Mouse (Mus musculus) left cerebral cortex, adult 11 months (tissue): ENCODE measurements at regions not wholly inside any gene's neighbourhood (a gene's known extent, or its start where the extent isn't known, plus 50 kb on each side); places are given as distances from the start of the nearest gene placed in this dataset.

ENCODE experiments used
- DNase-seq: peaks from one replicate; pipeline ENCODE4 v3.0.0; 2022; ENCODE audit warnings: low spot score

DNA sequence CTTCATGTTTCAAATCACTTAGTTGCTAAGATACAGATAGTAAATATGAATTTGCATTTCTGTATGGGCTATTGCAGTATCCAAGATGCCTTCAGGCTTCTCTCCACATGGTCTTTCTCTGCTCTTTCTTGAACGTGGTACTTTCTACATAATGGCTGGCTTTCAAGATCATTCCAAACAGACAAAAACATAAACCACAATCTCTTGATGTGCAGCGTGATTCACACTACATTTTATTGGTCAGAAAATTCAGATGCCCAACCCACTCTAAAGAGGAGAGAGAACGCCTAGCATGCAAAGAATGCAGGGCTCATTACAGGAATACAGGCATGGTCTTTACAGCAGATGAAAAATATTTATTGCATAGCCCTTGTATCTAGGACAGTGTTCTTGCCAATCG, 235.2 kb downstream of the Papss1 start:
- no peak for DNase-seq

DNA sequence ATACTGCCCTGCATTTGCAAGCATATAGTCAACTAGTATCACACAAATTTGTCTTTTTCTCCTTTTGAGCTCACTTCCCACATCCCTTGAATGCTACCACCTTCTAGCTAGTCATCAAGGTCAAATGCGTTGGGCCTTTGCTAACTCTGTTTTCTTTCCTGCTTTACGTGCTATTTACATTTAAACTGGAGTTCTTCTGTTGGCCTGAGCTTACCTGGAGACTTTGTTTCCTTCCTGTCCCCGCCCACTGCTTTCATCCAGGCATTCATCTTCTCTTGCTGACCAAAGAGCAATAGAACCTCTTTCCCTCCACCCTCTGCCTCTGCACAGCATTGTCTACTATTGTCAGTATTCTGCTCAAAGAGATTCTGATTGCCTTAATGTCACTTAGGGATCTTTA, 237.0 kb downstream of the Papss1 start:
- no peak for DNase-seq

DNA sequence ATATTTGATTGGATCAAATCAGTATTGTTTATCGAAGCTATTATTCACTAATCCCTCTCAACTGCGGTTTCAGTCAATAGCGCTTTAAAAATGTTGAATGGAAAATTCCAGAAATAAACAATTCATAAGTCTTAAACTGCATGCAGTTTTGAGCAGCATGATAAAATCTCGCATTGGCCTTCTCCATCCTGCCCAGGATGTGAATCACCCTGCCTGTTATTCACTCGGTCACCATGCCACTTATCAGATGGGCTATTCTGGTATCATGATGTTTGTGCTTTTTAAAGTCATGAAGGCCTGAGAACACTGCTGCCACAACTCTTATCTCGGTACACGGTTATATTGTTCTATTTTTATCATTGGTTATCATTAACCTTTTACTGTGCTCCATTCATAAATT, 238.3 kb downstream of the Papss1 start:
- DNase-seq, result no peak

DNA sequence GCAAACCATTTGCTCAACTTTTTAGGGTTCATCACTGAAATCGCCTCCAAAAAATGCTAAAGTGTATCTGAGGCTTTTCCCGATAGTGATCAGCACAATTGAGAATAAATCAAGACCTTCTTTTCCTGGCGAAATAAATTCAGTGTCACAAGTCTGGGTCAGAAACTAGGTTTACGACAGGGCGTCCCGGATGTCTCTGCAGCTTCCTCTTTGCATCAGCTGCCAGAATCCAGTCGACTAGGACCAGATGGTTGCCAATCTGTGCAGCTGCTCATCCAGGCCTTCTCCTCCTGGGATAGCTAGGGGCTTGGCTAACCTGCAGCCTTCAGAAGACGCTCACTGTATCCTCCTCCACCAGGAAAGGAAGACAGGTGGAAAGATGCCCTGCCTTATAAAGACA, 243.6 kb downstream of the Papss1 start:
- DNase-seq, result no peak

DNA sequence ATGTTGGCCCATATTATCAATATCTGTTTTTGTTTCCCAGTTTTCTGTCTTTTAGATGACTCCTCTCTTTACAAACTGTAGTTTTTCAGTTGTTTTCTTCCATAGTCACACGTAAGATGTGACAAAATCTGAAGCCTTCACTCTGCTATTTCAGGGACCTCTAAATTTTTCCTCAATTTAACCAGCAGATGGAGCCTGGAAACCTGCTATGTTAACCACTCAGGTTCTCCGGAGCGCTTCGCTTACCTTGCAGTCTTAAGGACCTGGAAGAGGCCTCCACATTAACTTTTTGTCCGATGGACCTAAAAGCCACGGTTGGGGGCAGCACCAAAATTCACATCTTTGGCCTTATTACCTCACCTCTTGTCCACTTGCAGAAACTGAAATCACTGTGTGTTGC, 248.4 kb downstream of the Papss1 start:
- no peak for DNase-seq

DNA sequence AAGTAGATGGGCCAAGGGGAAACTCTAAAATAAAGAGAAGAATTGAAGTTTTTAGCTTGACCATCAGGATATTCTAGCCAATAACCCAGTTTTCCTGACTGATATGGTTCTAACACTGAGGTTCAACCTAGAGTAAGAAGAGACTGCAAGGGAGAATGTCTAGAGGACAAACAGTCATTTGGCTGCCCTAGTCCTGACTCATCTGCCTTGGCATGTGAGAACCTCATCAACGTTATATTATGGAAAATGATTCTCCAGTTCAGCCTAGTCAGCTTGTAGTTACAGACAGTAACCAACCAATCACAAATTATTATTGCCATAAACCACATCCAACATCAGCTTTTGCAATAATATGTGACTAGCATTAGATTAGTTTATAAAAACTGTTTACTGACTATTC, 254.2 kb downstream of the Papss1 start:
- no peak for DNase-seq

DNA sequence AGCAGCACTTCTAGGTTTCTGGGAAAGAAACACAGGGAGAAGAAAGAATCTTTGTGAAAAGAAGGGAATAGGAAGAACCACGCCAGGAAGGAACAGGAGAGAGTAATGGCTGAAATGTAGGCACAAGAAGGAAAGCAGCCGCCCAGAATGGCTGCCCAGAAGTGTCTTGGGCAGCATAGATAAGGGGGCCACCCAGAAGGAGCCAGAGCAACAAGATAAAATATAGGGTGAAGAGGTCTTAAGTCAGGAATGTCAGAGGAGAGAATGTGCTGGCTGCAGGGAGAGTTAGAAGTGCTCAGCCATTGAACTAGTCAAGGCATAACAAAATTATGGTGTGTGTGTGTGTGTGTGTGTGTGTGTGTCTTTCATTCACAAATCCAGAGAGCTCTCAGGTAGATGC, 227.7 kb upstream of the Dkk2 start:
- DNase-seq, result no peak

DNA sequence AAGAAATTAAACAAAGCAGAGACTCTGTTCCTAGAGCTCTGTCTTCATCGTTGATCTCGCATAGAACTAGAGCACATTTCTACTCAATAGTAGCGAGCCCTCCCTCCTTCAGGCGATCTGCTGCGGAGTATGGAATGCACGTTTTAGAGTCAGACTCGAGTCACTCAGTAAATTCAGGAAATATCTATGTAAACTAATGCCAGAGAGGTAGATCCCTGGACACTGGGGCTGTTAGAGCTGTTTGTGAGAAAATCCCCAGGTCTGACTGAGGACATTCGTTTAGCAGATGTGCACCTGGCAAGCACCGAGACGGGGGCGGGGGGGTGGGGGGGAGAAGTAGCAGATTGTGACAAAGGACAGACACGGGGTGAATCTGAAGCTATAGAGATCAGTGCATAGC, 226.0 kb upstream of the Dkk2 start:
- DNase-seq, result no peak

DNA sequence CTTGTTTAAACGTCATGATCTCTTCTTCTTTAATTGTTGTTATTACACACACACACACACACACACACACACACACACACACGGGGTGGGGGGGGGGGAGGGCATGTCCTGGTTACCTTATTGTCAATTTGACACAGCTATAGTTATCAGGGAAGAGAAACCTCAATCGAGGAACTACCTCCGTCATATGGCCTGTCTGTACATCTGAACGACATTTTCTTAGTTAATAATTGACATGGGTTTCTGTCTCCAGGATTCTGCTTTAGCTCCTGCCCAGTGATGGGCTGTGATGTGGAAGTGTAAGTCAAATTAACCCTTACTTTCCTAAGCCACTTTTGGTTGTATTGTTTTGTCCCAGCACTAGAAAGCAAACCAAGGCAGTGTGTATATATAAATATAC, 220.0 kb upstream of the Dkk2 start:
- DNase-seq, result no peak

DNA sequence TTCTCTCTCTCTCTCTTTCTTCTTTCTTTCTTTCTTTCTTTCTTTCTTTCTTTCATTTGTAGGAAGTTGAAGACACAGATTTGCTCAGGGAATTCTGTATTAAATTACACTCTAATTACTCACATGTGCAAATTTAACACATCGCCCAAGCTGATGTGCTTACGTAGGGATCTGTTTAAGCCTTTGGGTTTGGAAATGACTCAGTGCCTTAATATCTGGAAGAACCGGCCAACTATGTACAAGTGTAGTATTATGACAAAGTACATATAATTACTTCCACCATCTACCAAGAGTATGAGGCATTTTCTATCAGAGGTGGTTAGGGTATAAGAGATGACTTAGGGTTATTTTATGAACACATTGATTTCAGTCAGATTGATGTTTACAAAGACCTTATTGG, 217.8 kb upstream of the Dkk2 start:
- no peak for DNase-seq

DNA sequence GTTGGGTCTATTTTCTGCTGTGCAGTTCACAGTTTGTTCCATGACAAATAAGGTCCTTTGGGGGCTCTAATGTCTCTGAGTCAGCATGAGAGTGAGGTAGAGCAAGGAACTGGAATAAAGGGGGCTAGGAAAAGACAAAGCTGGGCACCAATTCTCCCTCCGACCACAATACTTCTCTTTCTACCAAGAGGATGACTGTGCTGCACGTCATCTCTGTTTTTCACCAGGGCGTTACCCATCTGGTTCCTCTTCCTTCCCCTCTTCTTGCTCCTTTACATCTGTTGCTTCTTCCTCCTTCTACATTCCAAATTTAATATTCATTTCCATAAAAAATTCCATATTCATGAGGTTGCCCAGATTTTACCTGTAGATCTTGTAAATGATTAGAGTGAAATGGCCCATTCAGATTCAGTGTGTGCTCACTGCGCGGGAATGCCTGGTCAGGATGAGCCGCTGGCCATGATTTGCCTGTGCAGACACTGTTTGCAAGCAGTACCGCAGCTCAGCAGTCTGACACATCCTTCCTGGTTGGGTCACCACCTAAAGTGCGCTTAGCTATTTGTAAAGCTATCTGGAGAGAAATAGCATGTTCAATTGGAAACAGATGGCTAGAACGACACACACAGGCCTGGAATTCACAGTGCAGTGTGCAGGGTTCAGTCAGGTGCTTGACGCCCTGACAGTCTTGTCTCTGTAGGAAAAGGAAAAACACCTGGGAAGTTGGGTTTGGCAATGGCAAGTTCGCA, 216.7 kb upstream of the Dkk2 start:
- DNase-seq, result no peak

DNA sequence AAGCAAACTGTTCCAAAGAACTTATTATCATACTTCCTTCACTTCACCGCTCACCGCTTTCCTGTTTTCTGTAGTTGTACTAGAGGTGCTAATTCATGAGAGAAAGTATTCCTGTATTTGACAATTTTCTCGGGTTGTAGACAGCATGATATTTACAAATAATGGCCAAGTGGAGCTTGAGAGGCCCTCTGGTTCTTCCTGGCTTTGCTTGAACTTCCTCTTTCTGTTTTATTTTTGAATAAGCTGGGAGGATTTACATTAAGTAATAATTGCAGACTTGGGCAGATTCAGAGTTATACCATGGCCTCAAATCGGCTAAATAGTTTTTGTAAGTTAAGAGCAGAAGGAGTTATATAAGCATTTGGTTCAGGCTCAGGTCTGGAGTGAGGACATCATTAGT, 215.8 kb upstream of the Dkk2 start:
- no peak for DNase-seq

DNA sequence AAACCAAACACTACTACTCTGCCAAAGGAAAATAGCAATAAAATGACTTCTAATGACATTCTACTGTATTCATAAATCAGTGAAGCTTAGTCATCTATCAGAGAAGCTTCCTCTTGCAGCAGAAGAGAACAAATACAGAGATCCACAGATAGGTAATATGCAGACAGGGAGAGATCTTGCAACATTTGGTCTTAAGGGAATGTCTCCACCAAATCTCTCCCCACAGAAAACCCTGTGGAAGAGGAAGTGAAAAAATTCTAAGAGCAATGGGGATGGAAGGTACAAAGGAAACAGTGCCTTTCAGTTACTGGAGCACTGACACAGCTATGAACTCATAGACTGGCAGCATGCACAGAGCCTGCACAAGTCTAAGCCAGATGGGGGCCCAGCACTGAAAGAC, 202.4 kb upstream of the Dkk2 start:
- DNase-seq, result no peak

DNA sequence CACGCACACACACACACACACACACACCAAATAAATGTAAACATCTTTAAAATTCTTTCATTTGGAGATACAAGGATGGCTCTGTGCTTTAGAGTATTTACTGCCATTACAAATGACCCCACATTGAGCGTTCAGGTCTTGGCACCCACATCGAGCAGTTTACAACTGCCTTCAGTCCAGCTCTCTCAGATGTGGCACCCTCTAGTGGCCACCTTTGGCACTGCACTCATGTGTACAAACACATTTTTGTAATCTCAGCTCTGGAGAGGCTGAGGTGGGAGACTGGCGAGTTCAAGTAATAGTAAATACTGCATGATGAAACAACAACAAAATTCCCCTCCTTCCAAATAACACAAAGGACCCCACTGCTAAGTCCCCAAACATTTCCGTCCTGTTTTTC, 198.6 kb upstream of the Dkk2 start:
- no peak for DNase-seq

DNA sequence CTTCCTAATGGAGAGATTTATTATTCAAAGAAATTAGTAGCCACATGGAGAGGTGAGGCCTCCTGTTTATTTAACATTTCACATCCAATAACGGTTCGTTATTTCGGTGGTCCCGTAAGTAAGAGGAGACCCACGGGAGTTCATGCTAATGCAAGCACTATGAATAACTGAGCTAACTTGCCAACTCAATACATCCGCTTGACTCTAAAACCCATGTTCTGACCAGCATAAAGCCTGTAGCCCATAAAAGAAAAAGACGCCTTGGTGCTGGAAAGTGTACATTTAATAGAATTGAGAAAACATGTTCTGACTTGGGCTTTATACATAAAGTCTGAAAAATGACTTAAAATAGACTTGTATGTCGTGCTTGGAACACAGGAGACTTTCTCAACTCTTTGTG, 198.1 kb upstream of the Dkk2 start:
- no peak for DNase-seq

DNA sequence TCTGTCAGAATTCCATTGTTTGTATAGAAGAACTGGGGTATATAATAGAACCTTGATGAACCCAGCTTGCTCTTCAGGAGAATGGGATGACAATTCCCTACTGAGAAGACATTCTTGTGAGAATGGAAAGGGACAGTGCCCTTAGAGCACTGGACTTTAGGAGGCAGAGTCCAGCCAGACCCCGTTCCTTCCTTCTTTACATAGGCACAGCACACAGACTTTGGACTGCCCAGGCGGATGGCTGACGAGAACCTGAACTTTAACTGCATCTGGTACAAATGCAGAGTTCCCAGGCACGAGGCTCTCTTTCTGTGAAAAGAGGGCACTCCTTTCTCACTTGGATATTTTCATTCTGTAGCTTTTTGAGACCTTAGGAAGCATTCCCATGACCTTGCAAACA, 197.4 kb upstream of the Dkk2 start:
- no peak for DNase-seq

DNA sequence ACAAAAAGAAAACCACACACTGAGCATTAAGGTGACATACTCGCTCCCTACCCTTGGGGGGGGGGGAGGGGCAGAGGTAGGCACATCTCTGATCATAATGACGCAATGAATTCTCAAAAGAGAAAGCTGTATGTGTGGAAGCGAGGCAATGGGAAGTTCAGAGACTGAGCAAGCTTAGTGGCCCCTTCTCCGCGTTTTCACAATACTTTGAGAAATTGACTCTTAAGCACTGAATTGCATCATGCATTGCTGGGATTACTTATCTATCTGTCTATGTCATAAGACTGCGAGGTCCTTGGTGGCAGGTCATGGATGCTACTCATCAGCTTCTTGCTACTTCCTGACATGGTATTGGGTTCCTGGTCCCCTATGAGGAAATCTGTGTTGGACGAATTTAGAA, 193.2 kb upstream of the Dkk2 start:
- DNase-seq, result no peak

DNA sequence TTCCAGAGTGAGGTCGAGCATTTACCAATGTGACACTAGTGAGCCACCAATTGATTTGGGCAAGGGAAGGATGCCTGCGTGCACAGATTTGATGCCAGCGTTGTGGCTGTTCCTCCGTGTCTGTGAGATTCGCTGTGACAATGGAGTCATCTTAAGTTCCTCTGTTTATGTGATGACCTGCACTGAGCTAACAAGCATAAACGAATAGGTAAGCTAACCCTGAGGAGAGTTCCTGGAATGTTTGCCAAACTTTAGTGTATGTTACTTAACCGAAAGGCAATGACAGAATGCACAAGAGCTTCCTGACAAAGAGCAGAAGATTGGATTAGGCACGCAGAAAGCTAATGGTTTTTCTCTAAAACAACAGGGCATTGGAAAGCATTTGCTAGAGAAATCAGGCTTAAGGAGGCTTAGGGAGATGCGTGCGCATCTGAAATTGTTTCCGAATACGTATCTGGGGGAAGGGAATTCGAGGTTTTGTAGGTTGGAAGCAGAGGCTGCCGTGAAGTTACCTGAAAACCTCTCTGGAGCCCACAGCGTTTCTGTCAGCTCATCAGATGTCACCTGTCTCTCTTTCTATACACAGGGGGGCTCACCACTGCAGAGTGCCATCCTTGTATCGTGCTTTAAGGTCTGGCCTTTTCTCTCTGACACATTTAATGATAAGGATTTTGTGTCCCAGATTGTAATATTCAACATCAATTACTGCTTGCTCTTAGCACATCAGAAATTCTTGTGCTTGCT, 191.9 kb upstream of the Dkk2 start:
- no peak for DNase-seq

DNA sequence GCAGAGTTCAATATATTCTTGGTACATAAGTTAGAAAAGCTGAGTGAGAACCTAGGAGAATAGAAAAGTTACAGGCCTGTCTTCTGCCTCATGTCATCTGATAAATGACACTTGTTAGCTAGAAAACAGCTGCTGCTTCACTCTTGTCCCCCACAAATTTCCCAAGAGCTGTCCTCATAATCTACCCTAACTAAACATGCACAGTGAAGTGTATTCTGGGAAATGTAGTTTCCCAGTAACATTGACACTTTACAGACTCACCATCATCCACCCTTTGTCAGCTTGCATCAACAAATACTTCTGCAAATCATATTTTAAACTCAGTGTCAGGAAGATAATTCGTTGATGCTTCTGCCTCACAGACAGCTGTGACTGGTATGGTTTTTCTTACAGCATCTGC, 190.0 kb upstream of the Dkk2 start:
- no peak for DNase-seq

DNA sequence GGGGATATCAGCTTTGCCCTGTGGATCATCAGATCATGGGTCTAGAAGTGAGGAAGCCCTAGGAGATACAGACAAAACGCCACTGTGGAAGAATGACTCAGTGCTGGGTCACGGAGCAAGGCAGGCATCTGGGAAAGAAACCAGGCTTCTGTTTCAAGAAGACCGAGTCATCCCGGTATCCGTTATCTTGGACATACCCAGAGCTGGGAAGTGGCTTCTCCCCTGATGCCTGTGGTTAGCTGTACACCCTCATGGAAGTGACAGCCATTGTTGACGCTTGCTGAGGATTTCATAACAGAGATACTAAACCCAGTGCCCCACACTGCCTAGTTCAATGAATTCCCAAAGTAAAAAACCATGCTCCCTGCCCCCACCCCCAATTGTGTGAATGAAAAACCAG, 171.6 kb upstream of the Dkk2 start:
- DNase-seq, result no peak

DNA sequence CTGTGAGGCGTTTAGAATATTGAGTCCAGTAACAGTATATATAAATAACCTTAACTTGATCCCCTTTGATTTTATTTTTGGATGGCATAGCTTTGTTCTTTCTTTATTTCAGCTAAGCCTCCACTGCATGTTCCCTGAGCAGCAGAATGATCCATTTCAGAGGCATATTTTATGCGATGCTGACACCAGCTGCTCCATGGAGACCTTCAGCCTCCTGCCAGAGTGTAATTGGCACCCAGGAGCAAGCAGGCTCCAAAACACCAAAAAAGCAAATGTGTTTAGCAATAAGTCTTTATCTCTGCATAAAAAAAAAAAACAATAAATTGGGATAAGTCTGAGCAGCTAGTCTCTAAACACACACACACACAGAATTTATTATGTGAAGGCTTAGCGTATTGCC, 170.7 kb upstream of the Dkk2 start:
- no peak for DNase-seq

DNA sequence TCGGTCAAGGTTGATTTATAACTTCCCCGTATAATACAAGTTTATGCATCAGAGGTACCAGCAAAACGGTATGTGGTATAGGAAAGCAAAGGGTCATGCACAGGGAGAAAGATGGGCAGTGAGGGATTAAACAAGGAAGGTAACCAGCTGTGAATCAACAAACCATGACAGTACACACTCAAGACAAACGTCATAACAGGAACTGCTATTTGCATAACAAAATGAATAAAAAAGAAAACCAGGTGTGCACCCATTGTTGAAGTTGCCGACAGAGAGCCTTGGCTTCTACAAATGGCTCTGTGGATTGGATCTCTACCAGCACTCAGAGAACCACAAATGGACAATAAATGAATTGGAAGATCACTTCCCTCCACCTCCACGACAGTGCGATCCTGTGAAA, 170.1 kb upstream of the Dkk2 start:
- no peak for DNase-seq

DNA sequence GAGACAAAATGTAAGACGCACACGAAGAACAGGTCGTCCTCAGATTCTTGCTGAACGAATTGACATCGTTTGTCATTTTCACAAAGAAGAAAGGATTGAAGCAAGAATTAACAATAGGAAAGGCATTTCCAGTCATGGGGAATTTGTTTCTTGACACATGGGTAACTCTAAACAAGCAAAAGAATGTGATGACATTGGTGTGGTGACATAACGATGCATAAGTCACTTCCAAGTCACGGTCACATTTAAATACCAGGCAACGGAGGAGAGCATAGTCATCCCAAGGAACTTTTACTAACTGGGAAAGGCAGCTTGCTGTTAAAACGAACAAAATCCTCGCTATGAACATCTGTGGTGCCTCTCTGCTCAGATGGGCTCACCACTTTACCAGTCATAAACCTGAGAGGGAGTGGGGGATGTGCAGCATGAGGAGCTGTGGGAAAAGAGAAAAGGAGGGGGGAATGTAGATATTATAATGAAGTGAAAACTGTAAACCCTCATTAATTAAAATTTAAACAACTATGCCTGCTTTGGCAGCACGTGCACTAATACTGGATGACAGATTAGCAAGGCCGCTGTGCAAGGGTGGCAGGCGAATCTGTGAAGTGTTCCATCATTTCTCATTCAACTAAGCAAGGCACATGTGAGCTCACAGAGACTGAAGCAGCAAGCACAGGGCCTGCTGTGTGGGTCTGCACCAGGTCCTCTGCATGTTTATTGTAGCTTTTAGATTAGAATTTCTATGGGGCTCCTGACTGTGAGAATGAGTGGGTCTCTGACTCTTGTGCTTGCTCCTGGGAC, 167.2 kb upstream of the Dkk2 start:
- no peak for DNase-seq
